Mouse (Mus musculus) ZHBTc4 (cell line): ENCODE measurements around the gene Alg9.

Experiments used
- DNase-seq: peaks from one replicate; pipeline ENCODE4 v3.0.0-alpha.2; 2011; ENCODE audit warnings: low read depth, low spot score

Gene Alg9

GRCm38 (mm10) chr9:50756711-50757110, 18.1 kb upstream of the Alg9 start:
- no peak for DNase-seq

- no peak for DNase-seq
These were observed 13.1 kb upstream of the Alg9 start for GRCm38 (mm10) chr9:50761520-50762243.

GRCm38 (mm10) chr9:50763331-50763730, 11.5 kb upstream of the Alg9 start:
- DNase-seq, result no peak

- peak; percentile 16 for DNase-seq
These were observed 7.2 kb upstream of the Alg9 start for GRCm38 (mm10) chr9:50767531-50768106.

GRCm38 (mm10) chr9:50768107-50769002, 6.5 kb upstream of the Alg9 start, which contains the start of gene Fdxacb1:
TSS of gene Fdxacb1 (plus strand) at chr9:50768236.
- peak; percentile 99 for DNase-seq

- DNase-seq, result no peak
These were observed 4.8 kb upstream of the Alg9 start for GRCm38 (mm10) chr9:50770011-50770410.

- no peak for DNase-seq
These were observed 775 bp upstream of the Alg9 start for GRCm38 (mm10) chr9:50774026-50774462.

GRCm38 (mm10) chr9:50775662-50776126, 875 bp downstream of the Alg9 start:
- DNase-seq, result peak; percentile 51

- peak; percentile 16 for DNase-seq
These were observed 1.4 kb downstream of the Alg9 start for GRCm38 (mm10) chr9:50776162-50776760.

- DNase-seq, result peak; percentile 61
These were observed 7.3 kb downstream of the Alg9 start for GRCm38 (mm10) chr9:50782155-50782554.

- DNase-seq, result no peak
These were observed 20.4 kb downstream of the Alg9 start for GRCm38 (mm10) chr9:50795266-50795665.

- DNase-seq, result no peak
These were observed 22.0 kb downstream of the Alg9 start for GRCm38 (mm10) chr9:50796776-50797175.

GRCm38 (mm10) chr9:50797641-50798040, 22.8 kb downstream of the Alg9 start:
- no peak for DNase-seq

- DNase-seq, result no peak
These were observed 23.5 kb downstream of the Alg9 start for GRCm38 (mm10) chr9:50798368-50798767.

- peak; percentile 79 for DNase-seq
These were observed 26.2 kb downstream of the Alg9 start for GRCm38 (mm10) chr9:50800985-50801384.

GRCm38 (mm10) chr9:50803055-50803671, 28.3 kb downstream of the Alg9 start:
- no peak for DNase-seq

GRCm38 (mm10) chr9:50808471-50808870, 33.7 kb downstream of the Alg9 start:
- no peak for DNase-seq

- DNase-seq, result no peak
These were observed 34.3 kb downstream of the Alg9 start for GRCm38 (mm10) chr9:50809146-50809545.

GRCm38 (mm10) chr9:50811187-50811586, 36.4 kb downstream of the Alg9 start:
- no peak for DNase-seq

GRCm38 (mm10) chr9:50811746-50812145, 36.9 kb downstream of the Alg9 start:
- no peak for DNase-seq

- DNase-seq, result no peak
These were observed 39.0 kb downstream of the Alg9 start for GRCm38 (mm10) chr9:50813796-50814195.
